Mouse (Mus musculus): ENCODE measurements around the gene Dyrk3. TPM values are rescaled to one million over a fixed set of nuclear protein-coding genes. Genes with fewer than 3 reads are reported as not detected.
"Not testable (repeated sequence)": the region's sequence is repeated elsewhere in the genome, so short reads cannot be mapped to it uniquely, and the experiment has no call there.

The Dyrk3 gene
- total RNA-seq, 1 experiment = 18.6 TPM

DNA sequence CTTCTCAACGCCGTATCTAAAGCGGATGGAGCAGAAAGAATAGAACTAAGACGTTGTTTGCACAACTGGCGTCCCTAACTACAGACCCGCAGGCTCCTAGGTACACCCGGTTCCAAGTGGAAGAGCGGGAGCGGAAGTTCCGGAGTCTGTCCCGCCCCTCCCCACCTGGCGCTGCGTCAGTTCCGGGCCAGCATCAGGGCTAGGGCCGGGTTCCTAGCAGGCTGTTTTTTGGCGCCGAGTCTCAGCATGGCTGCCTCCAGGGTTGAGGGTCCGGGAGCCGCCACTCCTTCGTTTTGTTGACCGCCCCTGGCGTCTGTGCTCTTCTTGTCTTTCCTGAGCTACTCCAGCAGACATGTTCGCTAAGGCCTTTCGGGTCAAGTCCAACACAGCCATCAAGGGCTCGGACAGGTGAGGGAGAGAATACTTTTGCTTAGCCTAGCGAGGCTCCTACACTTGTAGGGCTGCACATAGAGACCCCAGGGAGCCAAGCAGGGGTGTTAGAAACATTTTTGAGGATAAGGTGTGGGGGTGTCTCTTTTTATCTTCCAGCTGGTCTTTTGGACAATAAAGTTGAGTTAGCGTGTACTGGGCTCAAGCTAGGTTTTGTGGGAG is 15.0 kb upstream of the Dyrk3 start, which contains the start of gene Eif2d:
TSS of gene Eif2d (plus strand) at position 164 of the 612 bp plus-strand sequence.
- peaks cover 6 to 15% of the 10 kb centered on the region in 2 experiments for H3K4me1 ChIP-seq (ENCODE audit: control insufficient read depth in 2 of 2, insufficient read depth in 2 of 2, low read length in 2 of 2, poor library complexity in 1 of 2)
- peaks cover 2% of the 10 kb centered on the region; the same call in 1 of the 2 replicates for H3K36me3 ChIP-seq (ENCODE audit: control insufficient read depth, insufficient read depth, low read length, poor library complexity, severe bottlenecking)
- peak within 1 kb of the TSS; percentile 88 to 100 for H3K4me3 ChIP-seq (ENCODE audit: insufficient read depth in 1 of 2, low read depth in 1 of 2, low read length in 2 of 2, poor library complexity in 1 of 2, severe bottlenecking in 1 of 2)
- DNase-seq (ENCODE audit: low read depth, low spot score) = peak; percentile 86
- H3K9me3 ChIP-seq (ENCODE audit: control insufficient read depth, insufficient read depth, low read depth, low read length) = no peaks in the 10 kb centered on the region
- H3K27ac ChIP-seq (ENCODE audit: insufficient read depth, low read depth, low read length, poor library complexity, severe bottlenecking) = peak within 1 kb of the TSS; percentile 80
- H3K9ac ChIP-seq (ENCODE audit: insufficient read depth, low read depth, low read length, poor library complexity, severe bottlenecking) = peak within 1 kb of the TSS; percentile 90
- in situ Hi-C loops (cut with MboI; ENCODE audit: low sequenced_read_pairs in 2 of 2, unreplicated experiment in 2 of 2) = no loop called here
- no peak for TF ChIP-seq ZC3H11A (IDR thresholded peaks at IDR 0.05; ENCODE audit: borderline replicate concordance, low read depth, low read length)
- no peak for TF ChIP-seq HCFC1 (IDR thresholded peaks at IDR 0.05; ENCODE audit: borderline replicate concordance, insufficient read depth, low read length)
- no peak for TF ChIP-seq MAFK (IDR thresholded peaks at IDR 0.05; ENCODE audit: insufficient read depth, low read depth, low read length)
- TF ChIP-seq ZNF384 (IDR thresholded peaks at IDR 0.05; ENCODE audit: low read depth, low read length) = no peak
- TF ChIP-seq CHD2 (IDR thresholded peaks at IDR 0.05; ENCODE audit: low read depth, low read length) = no peak

GRCm38 (mm10) chr1:131149496-131149895 is 11.4 kb upstream of the Dyrk3 start:
- Histone ChIP-seq H3K36me3 (ENCODE audit: control insufficient read depth, insufficient read depth, low read length, poor library complexity, severe bottlenecking) (no peaks in the 10 kb centered on the region), H3K9me3 (ENCODE audit: control insufficient read depth, insufficient read depth, low read depth, low read length) (no peaks in the 10 kb centered on the region), H3K4me1 (ENCODE audit: control insufficient read depth in 2 of 2, insufficient read depth in 2 of 2, low read length in 2 of 2, poor library complexity in 1 of 2) (peaks cover 16 to 21% of the 10 kb centered on the region in 2 experiments), H3K9ac (ENCODE audit: insufficient read depth, low read depth, low read length, poor library complexity, severe bottlenecking) (peak overlapping the region; percentile 58; the same call in 1 of the 2 replicates), H3K27ac (ENCODE audit: insufficient read depth, low read depth, low read length, poor library complexity, severe bottlenecking) (peak overlapping the region; percentile 97; the same call in 1 of the 2 replicates), H3K4me3 (ENCODE audit: insufficient read depth in 1 of 2, low read depth in 1 of 2, low read length in 2 of 2, poor library complexity in 1 of 2, severe bottlenecking in 1 of 2) (peak overlapping the region in 1 of 2 experiments; percentile 40; a peak in 1 of 4 replicates)
- no peak for DNase-seq (ENCODE audit: low read depth, low spot score)
- TF ChIP-seq MAFK (IDR thresholded peaks at IDR 0.05; ENCODE audit: insufficient read depth, low read depth, low read length) (no peak), CHD2 (IDR thresholded peaks at IDR 0.05; ENCODE audit: low read depth, low read length) (no peak), ZC3H11A (IDR thresholded peaks at IDR 0.05; ENCODE audit: borderline replicate concordance, low read depth, low read length) (no peak), ZNF384 (IDR thresholded peaks at IDR 0.05; ENCODE audit: low read depth, low read length) (no peak), HCFC1 (IDR thresholded peaks at IDR 0.05; ENCODE audit: borderline replicate concordance, insufficient read depth, low read length) (no peak)
- in situ Hi-C loops (cut with MboI; ENCODE audit: low sequenced_read_pairs in 2 of 2, unreplicated experiment in 2 of 2) = no loop called here

- in situ Hi-C loops (cut with MboI; ENCODE audit: low sequenced_read_pairs in 2 of 2, unreplicated experiment in 2 of 2) = no loop called here
- Histone ChIP-seq H3K4me3 (ENCODE audit: insufficient read depth in 1 of 2, low read depth in 1 of 2, low read length in 2 of 2, poor library complexity in 1 of 2, severe bottlenecking in 1 of 2) (peak overlapping the region; percentile 59 to 67), H3K36me3 (ENCODE audit: control insufficient read depth, insufficient read depth, low read length, poor library complexity, severe bottlenecking) (no peaks in the 10 kb centered on the region), H3K4me1 (ENCODE audit: control insufficient read depth in 2 of 2, insufficient read depth in 2 of 2, low read length in 2 of 2, poor library complexity in 1 of 2) (peaks cover 16 to 19% of the 10 kb centered on the region in 2 experiments), H3K27ac (ENCODE audit: insufficient read depth, low read depth, low read length, poor library complexity, severe bottlenecking) (peak overlapping the region; percentile 72; the same call in 1 of the 2 replicates), H3K9me3 (ENCODE audit: control insufficient read depth, insufficient read depth, low read depth, low read length) (no peaks in the 10 kb centered on the region), H3K9ac (ENCODE audit: insufficient read depth, low read depth, low read length, poor library complexity, severe bottlenecking) (peak overlapping the region; percentile 36; the same call in 1 of the 2 replicates)
- DNase-seq (ENCODE audit: low read depth, low spot score) = no peak
- no peak for TF ChIP-seq CHD2 (IDR thresholded peaks at IDR 0.05; ENCODE audit: low read depth, low read length)
These were observed 8.1 kb upstream of the Dyrk3 start for GRCm38 (mm10) chr1:131146181-131146614.

DNA sequence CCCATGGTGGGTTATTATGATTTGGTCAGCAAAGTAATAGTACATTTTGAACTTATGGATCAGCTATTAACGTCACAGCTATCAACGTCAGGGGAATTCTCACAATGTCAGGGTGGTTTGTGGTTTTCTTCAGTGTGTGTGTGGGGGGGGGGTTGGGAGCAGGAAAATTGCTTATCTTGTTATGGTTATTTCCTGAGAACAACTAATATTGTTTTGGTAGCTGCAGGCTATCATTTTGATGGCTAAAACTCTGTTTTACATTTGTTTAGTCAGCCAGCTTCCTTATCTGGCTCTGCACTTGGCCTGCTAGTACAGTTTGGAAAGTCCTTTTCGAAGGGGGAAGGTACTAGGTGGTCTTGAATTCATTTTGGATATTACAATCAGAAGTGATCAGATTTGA is 7.1 kb upstream of the Dyrk3 start:
- H3K27ac ChIP-seq (ENCODE audit: insufficient read depth, low read depth, low read length, poor library complexity, severe bottlenecking); H3K9me3 ChIP-seq (ENCODE audit: control insufficient read depth, insufficient read depth, low read depth, low read length); H3K9ac ChIP-seq (ENCODE audit: insufficient read depth, low read depth, low read length, poor library complexity, severe bottlenecking); H3K36me3 ChIP-seq (ENCODE audit: control insufficient read depth, insufficient read depth, low read length, poor library complexity, severe bottlenecking); DNase-seq (ENCODE audit: low read depth, low spot score); H3K4me3 ChIP-seq (ENCODE audit: insufficient read depth in 1 of 2, low read depth in 1 of 2, low read length in 2 of 2, poor library complexity in 1 of 2, severe bottlenecking in 1 of 2); in situ Hi-C loops (cut with MboI; ENCODE audit: low sequenced_read_pairs in 2 of 2, unreplicated experiment in 2 of 2): not testable (repeated sequence)
- peaks cover 16 to 17% of the 10 kb centered on the region in 2 experiments for H3K4me1 ChIP-seq (ENCODE audit: control insufficient read depth in 2 of 2, insufficient read depth in 2 of 2, low read length in 2 of 2, poor library complexity in 1 of 2)

GRCm38 (mm10) chr1:131142472-131142871 is 4.3 kb upstream of the Dyrk3 start:
- peaks cover 5 to 12% of the 10 kb centered on the region in 2 experiments; a peak in 3 of 4 replicates for H3K4me1 ChIP-seq (ENCODE audit: control insufficient read depth in 2 of 2, insufficient read depth in 2 of 2, low read length in 2 of 2, poor library complexity in 1 of 2)
- in situ Hi-C loops (cut with MboI; ENCODE audit: low sequenced_read_pairs in 2 of 2, unreplicated experiment in 2 of 2) = no loop called here
- H3K9ac ChIP-seq (ENCODE audit: insufficient read depth, low read depth, low read length, poor library complexity, severe bottlenecking) = no peak overlapping the region
- H3K9me3 ChIP-seq (ENCODE audit: control insufficient read depth, insufficient read depth, low read depth, low read length) = no peaks in the 10 kb centered on the region
- H3K4me3 ChIP-seq (ENCODE audit: insufficient read depth in 1 of 2, low read depth in 1 of 2, low read length in 2 of 2, poor library complexity in 1 of 2, severe bottlenecking in 1 of 2) = no peak overlapping the region
- TF ChIP-seq CHD2 (IDR thresholded peaks at IDR 0.05; ENCODE audit: low read depth, low read length) (no peak), ZC3H11A (IDR thresholded peaks at IDR 0.05; ENCODE audit: borderline replicate concordance, low read depth, low read length) (no peak), ZNF384 (IDR thresholded peaks at IDR 0.05; ENCODE audit: low read depth, low read length) (no peak), HCFC1 (IDR thresholded peaks at IDR 0.05; ENCODE audit: borderline replicate concordance, insufficient read depth, low read length) (no peak), MAFK (IDR thresholded peaks at IDR 0.05; ENCODE audit: insufficient read depth, low read depth, low read length) (no peak)
- DNase-seq (ENCODE audit: low read depth, low spot score) = no peak
- H3K27ac ChIP-seq (ENCODE audit: insufficient read depth, low read depth, low read length, poor library complexity, severe bottlenecking) = no peak overlapping the region
- H3K36me3 ChIP-seq (ENCODE audit: control insufficient read depth, insufficient read depth, low read length, poor library complexity, severe bottlenecking) = no peaks in the 10 kb centered on the region

Measured in ES-E14 (cell line).